Mouse (Mus musculus) left cerebral cortex, postnatal 36 days (tissue): ENCODE measurements around the gene Actr2. TPM values are rescaled to one million over a fixed set of nuclear protein-coding genes. Genes with fewer than 3 reads are reported as not detected.

Source experiments
- DNase-seq, 2 experiments: peaks; one replicate each; pipeline ENCODE4 v3.0.0; 2021 to 2022; ENCODE audit warnings: low spot score in 2 of 2, mixed read lengths in 1 of 2
- intact Hi-C: fragments of 180-260 bp; cut with DNase I; formaldehyde crosslinking; loops from one replicate; pipeline ENCODE4 v1.15.1; 2025
- total RNA-seq, 2 experiments: library from RNA; stranded (reverse); gene quantifications; 2 replicates each; pipeline ENCODE4 v1.2.3; 2021

The Actr2 gene
- total RNA-seq, 2 experiments from 2014 or later: 260 to 264 TPM

DNA sequence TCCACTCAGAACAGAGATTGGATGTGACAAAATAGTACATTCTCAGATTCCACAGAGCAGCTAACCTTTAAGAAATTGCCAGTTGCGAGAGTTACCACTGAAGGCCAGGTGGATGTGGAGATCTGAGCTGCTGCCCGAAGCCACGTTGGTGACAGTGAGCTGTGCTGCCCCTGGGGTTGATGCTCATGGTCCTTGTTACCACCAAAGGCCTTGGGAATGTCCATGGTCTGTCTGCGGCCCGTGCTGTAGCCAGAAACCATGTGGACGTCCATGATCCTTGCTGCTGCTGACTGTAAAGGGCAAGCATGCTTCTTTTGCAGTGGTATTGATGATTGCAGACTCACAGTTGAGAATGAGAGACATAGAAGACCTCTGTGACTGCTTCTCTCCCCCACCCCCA is 84.3 kb downstream of the Actr2 start:
- intact Hi-C loops: no loop called here

DNA sequence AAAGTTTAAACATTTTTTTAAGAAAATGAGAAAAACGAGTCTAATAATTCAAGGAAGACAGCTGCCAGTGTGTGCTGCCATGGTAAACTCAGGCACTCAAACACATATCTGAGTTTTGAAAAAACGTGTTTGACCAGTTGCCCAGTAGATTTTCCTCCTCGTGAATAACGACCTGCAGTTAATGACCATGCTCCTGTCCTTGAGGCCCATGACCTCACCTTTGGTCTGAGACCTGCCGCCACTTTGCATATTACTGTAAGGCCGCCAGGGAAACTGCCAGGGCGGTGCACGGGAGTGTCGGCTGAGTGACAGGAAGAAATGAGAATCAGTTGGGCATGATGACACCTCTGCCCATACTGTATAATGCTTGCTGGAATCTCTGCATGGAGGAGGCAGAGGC is 85.0 kb downstream of the Actr2 start:
- no peak for DNase-seq
- intact Hi-C loops: no loop called here

More for the DNA sequence above, 84.3 kb downstream of the Actr2 start:
- DNase-seq: no peak

DNA sequence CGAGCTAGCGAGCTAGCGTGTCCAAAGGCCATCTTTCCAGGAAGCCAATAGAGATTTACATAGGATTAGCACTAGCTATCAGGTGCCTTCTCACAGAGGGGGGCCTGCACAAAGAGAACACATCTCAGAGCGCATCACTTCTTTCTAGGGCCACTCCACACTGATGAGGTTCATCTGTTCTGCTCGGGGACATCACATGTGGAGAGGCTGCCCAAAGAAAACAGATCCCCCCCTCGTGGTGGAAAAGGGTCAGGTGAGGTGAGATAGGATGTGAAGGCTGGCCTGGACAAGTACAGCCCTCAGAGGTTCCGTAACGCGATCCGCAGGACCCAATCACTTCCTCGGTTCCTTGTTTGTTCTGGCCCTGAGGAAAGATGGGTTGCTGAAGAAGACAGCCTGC is 86.8 kb downstream of the Actr2 start:
- intact Hi-C loops: no loop called here
- DNase-seq: no peak

DNA sequence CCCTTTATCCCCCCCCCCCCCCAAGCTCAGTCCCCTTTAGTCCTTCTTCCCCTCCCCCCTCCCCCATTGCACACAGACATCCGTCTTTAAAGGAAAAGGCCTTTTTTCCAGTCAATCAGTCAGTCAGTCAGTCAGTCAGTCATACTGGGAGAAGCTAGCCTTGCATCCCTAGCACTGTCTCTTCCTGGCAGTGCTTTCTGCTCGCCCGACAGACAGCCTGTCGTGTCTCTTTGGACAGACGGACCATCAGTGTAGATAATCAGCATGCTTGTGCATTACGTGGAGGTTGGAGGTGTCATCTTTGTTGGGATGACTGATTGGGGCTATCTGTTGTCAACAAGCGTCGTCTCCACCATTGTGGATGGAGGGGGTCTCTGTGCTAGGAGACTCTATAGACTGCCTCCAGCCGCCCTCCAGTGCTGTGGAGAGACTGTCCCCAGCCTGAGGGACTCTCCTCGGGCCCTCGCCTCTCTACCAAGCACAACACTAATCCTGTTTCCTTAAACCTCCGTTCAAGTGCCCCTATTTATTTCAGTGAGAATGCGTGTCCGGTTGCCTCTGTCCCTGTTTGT is 89.7 kb downstream of the Actr2 start:
- intact Hi-C loops: no loop called here
- DNase-seq: no peak

DNA sequence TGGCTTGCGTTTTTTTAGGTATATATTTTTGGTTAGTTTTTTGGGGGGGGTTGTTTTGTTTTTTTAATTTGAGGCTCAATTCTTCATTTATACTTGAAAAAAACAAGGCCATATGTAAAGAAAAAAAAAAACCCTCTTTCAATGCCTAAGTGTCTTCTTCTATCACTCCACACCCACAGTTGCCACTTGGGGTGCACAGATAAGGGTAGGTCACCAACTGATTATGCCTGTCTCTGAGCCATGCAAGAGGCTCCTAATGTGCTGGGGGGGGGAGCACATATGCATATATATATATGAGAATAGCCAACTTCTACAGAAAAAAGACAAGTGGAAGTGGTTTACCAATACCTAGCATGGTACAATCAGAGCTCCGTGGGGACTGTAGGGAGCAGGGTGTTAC is 90.3 kb downstream of the Actr2 start:
- intact Hi-C loops: no loop called here
- no peak for DNase-seq

DNA sequence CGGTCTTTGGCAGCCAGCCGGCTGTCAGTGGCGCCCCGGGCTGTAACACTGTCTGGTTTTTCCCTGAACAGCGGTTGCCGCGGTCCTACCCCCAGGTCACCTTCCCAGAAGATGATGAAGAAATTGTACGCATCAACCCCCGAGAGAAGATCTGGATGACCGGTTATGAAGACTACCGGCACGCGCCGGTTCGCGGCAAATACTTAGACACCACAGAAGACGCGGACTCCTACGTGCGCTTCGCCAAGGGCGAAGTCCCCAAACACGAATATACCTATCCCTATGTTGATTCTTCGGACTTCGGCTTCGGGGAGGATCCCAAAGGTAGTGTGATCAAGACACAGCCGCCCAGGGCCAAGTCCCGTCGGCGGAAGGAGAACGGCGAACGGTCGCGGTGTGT is 92.0 kb downstream of the Actr2 start:
- DNase-seq: no peak
- intact Hi-C loops: no loop called here

DNA sequence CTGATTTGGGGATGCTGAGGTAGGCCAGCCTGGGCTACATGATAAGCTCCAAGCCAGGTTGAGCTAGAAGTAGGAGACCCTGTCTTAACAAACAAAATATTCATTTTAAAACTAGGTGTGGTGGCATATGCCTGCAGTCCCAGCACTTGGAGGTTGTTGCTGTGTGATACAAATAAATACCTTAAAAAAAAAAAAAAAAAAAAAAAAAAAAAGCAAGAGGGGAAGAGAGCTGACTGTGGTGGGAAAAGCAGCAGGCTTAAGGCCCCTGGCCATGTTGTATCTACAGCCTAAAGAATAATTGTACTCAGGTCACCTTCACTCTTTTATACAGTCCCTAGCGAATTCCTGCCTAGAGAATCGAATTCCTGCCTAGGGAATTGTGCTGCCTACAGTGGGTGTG is 93.8 kb downstream of the Actr2 start:
- DNase-seq: no peak
- intact Hi-C loops: no loop called here

DNA sequence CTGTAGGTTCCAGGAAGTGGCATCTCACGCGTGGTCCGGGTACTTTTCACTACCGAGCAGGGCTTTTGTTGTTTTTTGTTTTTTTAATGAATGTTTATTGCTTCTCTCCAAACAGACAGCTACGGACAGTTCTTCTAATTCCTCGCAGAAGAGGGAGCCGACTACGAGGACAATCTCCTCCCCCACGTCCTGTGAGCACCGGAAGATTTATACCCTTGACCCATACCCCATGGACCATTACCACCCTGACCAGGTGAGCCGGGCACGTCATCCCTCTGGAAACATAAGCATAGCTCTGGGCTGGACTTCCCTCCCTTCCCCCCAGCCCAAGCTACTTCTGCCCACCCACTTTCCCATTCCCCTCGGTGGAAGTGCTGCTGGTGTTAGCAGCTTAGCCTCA is 94.8 kb downstream of the Actr2 start:
- intact Hi-C loops: no loop called here

DNA sequence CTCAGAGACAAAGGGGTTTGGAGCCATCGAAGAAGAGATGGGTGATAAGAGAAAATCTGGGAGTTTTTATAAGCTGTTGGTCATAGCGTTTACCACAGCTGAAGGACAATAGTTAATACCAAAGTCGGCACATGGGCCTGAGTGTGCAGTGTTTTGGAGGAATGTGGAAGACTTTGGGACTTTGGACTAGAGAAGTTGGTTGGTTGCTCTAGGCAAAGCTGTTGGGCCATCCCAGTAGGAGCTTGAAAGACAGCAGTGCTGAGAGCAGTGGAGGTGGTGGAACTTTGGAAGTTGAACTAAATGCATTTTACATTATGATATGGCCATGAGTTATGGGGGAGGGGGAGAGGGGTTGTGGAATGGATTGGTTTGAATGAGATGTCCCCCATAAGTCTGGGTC is 99.3 kb downstream of the Actr2 start:
- DNase-seq: no peak
- intact Hi-C loops: no loop called here

More for the DNA sequence above, 94.8 kb downstream of the Actr2 start:
- DNase-seq: no peak

Other genes starting within 250 kb of the Actr2 start
- gene Spred2, start 188.5 kb downstream of the Actr2 start, total RNA-seq: 100 to 1,000 TPM in 1 of 2 experiments, 10 to 100 TPM in 1; 85.1 to 102 TPM
- 100 to 1,000 TPM; 192 to 195 TPM for gene Rab1a, start 88.5 kb upstream of the Actr2 start, total RNA-seq
- gene Cep68, start 136.5 kb upstream of the Actr2 start, total RNA-seq: 10 to 100 TPM; 27.4 to 29.1 TPM
- 10 to 100 TPM; 38.3 to 40.3 TPM for gene Slc1a4, start 219.8 kb upstream of the Actr2 start, total RNA-seq